Mouse (Mus musculus) erythroblast, adult 5-6 weeks (primary cell): Measurements from ENCODE around the gene Prpf40b. TPM values are rescaled to one million over a fixed set of nuclear protein-coding genes. Genes with fewer than 3 reads are reported as not detected.

Experiments used
- ATAC-seq: replicated peaks from 2 replicates; pipeline ENCODE4 v1.8.0; 2016; ENCODE audit warnings: moderate number of reproducible peaks, mild to moderate bottlenecking, moderate TSS enrichment, inconsistent platforms; ENCODE audit not compliant: poor library complexity, low FRiP score, severe bottlenecking
- total RNA-seq, 2 experiments: library from RNA; stranded (forward) in 1 of 2; stranded (reverse) in 1 of 2; fragments of 150-400 nt in 1 of 2; fragments of 200-764, 138-1000 nt in 1 of 2; gene quantifications; 2 replicates each; pipeline versions ENCODE4 v1.2.3 to v1.2.4; 2015 to 2017; ENCODE audit warnings: low replicate concordance in 2 of 2

Gene Prpf40b
- total RNA-seq, 2 experiments from 2014 or later: 1.4 TPM; not detected in 1

DNA sequence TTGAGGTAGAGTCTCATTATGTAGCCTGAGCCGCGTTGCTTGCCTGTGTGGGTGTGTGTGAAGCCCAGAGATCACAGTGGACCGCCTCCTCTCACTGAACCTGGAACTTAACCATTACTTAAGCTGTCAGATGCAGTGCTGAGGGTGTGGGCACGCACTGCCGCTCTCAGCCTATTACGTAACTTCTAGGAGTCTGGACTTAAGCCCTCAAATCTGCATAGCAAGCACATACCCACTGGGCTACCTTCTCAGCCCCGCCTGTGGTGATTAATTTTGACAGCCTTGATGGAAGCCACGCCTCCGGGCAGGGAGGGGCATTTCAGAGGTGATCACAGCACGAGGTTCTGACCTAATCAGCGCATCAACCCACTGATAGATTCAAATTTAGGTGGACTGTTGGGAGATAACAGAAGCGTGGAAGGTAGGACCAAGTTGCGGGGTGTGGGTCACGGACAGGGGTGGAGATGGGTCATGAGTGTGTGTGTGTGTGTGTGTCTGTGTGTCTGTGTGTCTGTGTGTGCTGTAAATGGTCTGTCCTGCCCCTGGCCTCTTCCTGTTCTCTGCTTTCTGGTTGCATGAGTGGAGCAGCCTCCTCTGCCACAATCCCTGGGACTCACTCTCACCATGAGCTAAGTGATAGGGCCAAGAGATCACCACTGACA, 10.2 kb upstream of the Prpf40b start:
- ATAC-seq: 0 out of 2 replicates have a peak, but pooled peaks have one; percentile 37

DNA sequence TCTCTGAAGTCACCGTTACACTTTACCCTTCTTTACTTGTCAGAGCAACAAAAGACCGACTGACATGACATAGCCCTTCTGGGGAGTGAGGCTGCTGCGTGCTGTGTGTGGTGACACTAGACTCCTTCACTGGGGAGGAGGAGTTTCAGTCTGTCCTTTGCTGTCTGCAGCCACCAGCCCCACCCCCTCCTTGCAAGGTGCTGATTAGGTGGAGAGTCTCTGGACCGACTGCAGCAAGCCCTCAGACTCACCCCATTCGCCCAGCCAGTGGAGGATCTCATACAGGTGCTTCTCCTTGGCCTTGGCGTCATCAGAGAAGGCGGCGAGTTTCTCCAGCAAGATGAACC, 9.7 kb upstream of the Prpf40b start:
- ATAC-seq: no peak

DNA sequence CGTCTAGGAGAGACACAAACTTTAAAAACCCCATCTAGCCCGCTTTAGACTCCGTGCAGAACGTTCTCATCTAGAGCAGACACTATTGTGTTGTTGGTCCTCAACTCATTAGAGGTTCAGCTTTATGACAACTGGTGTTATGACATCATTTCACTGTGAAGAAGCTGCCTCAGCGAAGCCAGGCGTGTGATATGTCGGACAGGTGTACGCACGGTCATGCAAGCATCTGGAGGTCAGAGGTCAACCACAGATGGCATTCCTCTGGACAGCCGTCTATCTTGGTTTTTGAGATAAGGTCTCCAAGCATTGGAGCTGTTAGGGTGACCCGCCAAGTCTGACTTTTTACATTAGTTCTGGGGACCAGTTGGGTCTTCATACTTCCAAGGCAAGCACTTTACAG, 4.3 kb upstream of the Prpf40b start:
- ATAC-seq: no peak

DNA sequence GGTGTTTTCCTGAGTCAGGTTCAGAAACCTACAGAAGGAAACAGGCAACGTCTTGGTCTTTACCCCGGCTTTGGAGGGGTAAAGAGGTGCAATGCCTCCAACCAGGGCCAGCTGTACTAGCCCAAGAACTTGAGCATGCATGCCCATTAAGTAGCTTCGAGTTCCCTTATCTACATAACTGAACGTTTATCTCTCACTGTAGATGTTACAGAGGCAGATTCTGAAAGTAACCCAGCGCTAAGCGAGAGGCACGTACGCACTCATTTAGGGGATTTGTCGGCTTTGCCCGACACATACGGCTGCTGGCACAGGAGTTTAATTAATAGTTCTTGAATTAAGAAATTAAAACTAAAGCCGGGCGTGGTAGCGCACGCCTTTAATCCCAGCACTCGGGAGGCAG, 600 bp upstream of the Prpf40b start:
- no peak for ATAC-seq

DNA sequence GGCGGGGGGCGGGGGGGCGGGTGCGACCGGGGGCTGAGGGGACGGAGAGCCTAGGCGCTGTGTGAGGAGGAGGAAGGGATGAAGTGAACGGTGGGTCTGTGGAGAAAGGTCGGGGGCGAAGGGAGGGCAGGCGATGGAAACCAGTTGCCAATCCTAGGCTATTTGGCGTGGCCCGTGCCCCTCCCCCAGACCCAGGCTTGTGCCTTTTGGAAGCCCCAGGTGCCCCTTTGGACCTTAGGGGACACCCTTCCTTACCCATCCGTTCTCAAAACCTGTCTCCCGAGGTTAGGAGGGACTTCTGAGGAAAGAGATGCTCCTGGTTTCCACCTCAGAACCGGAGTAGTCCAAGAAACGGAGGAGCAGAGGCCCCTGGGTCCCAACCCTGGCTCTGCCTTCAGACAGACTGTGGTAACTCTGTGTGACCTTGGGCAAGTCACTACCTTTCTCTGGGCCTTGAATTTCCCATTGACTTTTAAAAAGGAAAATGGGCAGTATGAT, 646 bp downstream of the Prpf40b start, which contains the start of gene Fam186b:
Fam186b (minus strand) TSS at position 405 of the 498 bp plus-strand sequence.
- no peak for ATAC-seq

DNA sequence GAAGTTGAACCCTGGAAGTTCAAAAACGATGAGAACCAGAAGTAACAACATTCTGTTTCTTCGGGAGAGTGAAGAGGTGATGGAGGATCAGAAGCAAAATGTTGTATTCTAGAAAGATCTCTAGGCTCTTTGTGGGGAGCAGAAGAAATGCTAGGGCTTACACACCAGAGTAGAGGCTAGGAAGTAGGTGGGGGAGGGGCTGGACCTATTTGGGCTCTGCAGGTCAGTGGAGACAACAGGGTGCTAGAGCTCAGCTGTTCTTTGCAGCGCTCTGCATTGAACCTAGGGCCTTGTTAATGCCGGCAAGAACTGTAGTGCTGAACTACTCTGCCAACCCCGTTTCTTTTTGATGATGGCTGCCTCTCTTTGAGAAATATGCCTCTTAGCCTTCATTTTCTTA, 1.3 kb downstream of the Prpf40b start:
- no peak for ATAC-seq

DNA sequence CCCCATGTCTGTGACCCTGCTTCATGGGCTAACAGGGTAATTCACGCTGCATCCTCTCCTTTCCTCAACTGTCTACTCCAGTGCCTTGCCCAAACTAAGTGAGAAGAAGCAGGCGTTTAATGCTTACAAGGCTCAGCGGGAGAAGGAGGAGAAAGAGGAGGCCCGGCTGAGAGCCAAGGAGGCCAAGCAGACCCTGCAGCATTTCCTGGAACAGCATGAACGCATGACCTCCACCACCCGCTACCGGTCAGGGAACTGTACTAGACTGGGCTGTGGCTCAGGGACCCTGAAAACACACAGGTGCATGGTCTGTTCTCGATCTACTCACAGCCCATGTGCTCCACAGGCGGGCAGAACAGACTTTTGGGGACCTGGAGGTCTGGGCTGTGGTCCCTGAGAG, 12.6 kb downstream of the Prpf40b start:
- no peak for ATAC-seq

DNA sequence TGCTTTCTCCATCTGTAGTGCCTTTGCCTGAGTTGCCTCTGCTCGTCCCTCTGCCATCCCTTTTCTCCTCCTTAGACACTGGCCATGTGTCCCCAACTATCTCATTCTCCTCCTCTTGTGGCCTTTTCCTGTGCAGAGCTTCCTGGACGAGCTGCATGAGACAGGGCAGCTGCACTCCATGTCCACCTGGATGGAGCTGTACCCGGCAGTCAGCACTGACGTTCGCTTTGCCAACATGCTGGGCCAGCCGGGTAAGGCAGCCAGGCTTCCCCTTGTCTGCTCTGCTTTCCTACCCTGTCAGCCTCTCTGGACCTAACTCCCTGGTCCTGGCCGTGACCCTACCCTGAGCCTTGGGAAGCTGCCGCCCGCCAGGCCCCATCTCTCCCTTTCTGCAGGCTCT, 14.7 kb downstream of the Prpf40b start:
- ATAC-seq: no peak

DNA sequence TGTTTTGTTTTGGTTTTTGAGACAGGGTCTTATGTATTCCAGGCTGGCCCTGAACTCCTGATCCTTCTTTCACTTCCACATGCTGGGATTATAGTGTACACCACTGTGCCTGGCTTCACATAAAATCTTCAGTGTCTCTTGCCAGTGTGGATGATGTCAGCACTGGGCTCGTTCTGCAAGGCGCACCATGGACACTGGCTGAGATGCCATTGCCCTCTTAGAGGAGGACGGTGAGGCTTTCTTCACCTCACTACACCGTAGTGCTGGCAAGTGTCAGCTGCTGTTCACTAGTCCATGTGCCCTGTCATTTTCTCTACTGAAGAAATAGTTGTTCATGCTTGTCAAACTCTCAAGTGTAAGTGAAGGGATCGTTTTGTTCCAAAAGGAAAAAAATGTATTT, 15.7 kb downstream of the Prpf40b start:
- no peak for ATAC-seq

DNA sequence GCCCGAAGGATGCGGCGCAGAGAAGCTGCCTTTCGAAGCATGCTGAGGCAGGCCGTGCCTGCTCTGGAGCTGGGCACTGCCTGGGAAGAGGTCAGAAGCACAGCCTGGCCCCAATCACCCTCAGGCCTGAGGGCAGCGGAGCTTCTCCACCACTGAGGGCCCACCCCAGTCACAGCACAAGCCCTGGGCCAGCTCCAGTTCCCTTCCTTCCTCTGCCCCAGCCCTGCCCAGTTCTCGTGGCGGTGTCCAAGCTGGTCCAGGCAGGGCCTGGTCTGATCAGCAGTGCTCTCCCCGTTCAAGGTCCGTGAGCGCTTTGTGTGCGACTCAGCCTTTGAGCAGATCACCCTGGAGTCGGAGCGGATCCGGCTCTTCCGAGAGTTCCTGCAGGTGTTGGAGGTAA, 20.0 kb downstream of the Prpf40b start:
- no peak for ATAC-seq

DNA sequence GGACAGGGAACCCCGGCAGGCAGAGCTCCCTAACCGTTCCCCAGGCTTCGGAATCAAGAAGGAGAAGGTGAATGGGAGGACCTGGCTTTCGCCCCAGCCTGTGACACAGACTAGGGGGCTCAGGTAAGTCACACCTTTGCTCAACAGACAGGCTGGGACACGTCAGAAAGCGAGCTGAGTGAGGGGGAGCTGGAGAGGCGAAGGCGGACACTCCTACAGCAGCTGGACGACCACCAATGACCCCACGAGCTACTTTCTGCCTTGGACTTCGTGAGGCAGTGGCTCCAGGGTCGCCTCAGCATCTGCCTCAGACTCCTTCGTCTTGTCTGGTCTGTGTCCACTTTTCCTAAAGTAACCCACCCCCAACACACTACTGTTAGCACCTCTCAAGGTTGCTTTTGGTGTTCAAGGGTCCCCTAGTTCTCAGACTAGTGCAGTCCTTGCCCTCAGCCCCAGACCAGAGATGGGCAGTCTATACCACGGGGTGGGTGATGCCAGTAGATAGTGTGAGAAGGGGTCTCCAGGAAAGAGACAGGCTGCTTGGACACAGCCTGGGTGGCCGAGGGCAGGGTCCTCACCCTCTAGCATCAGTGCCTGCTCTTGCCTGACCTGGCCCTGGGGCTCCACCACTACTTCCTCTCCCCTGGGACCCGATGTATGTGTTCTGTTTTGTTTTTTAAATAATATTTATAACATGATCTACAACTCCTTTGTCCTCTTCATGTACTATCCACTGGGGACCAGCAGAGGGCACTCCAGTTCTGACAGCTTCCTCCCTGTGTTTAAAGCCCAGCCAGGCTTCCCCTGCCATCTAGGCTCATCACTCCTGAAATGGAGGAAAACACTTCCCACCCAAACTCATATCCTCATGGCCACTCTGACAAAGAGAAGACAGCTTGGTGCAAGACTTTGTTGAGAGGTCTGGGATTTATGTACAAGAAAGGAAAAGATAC, 21.7 kb downstream of the Prpf40b start:
- no peak for ATAC-seq

DNA sequence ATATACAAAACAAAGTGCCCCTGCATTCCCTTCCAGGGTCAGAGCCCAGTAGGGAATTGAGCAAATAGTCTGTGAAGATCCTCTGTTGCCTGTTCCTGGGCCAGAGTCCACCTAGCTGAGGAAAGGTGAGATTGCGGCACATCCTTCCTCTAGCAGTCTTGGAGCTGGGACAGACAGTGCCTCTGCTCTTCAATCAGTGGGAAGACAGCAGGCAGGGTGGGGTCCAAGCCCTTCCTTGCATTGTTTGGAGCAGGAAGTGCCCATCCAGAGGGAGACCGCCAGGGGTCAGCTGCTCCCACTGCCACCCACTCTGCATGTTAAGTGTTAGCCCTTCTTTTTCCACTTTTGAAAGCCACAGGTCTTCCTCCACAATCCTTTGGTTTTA, 22.4 kb downstream of the Prpf40b start:
- ATAC-seq: no peak

DNA sequence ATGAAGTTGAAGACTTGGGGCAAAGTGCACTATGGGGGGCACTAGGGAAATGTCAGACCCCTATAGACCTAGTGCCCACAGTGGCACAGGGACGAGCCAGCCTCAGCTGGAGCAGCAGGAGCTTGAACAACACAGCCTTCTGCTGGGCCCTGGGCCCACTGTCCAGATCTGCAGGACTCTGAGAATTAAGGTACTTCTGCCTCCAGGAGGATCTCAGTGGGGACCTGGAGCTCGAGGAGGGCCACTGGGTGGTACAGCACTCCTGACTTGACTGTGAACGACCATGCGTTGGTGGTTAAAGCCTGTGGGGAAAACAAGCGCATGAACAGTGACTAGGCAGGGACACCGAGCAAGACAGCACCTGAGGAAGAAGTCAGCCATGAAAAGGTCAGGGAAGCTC, 23.2 kb downstream of the Prpf40b start:
- ATAC-seq: no peak

DNA sequence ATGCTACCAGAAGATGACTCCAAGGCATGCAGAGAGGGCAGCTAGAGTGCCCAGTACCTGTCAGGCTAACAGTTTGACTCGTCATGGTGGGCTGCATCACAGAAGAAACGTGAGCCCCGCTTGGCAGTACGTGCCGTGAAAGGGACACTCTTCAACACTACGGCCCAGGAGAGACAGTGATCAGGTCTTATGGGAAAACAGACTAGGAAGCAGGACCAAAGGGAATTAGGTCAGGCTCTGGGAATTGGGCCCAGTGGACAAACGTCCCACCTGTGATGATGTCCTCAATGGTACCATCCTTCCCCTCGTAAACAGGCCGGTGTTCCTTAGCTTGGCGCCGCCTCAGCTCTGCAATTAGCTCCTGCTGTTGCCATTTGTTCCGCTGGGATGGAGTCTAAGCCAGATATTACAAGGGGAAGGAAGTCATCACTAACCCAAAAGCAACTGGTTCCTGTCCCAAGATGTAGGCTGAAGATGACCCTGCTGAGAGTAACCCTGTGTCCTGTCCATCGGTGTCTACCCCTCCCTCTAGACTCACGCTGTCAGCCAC, 24.0 kb downstream of the Prpf40b start:
- ATAC-seq: no peak

DNA sequence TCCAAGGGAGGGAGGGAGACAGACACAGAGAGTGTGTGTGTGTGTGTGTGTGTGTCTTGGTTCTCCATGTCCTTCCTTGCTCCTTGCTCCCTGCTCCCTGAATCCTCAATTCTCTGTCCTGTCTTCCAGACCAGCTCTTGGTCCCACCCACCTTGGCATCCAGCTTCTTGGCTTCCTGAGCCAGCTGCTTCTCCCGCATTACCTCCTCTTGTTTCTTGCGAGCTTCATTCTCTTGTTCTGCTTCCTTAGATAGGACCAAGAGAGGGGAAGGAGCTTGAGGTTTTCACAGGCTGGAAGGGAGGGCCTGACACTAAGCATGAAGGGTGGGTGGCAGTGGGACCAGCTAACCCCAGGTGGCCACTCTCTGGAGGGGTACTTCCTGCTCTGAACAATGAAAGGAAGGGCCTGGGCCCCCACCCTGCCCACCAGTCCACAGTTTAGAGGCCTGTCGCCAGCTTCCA, 24.6 kb downstream of the Prpf40b start:
- ATAC-seq: no peak

DNA sequence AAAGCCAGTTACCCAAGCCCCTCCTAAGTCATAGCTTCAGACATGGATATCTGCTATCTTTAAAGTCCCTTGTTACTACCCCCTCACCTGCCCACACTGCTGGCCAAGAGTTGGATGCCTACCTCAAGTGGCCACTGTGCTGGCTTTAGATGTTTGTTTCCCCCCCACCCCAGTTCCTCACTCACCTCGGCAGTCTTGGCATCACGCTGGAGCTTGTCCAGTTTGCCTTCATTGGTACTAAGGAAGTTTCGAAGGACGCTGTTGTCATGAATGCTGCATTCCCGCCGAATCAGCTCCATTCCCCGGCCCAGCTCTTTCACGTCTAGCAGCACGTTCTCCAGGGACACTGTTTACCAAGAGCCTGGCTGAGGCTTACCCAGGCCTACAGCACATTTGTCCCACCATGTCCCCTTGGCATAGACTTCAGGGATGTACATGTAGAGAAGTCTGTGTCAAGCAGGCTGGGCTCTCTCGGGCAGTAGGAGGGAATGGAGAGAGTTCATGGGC, 25.3 kb downstream of the Prpf40b start:
- no peak for ATAC-seq

DNA sequence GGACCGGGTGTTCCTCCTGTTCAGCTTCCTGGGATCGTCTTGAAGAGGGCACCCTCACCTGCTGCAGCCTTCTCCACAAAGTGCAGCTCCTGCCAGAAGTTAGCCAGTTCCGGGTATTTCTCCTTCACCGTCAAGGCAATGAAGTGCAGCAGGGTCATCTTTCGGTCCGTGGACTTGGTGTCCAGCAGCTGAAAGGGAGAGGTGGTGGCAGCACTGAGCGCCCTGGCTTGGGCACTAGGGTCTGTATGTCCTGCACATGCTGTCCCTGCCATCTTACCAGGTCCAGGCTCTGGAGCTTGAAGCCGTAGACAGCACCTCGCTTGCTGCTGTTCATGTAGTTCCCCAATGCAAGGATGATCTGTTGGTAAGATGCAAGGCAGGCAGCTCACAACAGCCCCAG, 26.1 kb downstream of the Prpf40b start:
- ATAC-seq: no peak

DNA sequence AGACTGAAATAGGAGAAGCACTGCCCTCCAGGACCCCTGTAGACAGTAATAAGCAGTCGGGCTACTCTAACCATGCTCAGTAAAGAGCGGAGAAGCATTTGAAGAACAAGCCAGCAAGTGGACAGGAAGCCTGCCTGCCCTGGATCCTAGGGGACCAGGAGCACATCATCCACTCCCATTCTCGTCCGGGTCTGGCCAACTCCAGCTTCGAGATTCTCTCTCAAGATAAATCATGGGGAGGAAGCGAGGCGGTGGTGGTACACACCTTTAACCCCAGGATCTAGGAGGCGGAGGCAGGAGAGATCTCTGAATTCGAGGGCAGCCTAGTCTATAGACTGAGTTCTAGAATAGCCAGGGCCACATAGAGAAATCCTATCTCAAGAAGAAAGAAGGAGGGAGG, 29.3 kb downstream of the Prpf40b start:
- ATAC-seq: no peak

DNA sequence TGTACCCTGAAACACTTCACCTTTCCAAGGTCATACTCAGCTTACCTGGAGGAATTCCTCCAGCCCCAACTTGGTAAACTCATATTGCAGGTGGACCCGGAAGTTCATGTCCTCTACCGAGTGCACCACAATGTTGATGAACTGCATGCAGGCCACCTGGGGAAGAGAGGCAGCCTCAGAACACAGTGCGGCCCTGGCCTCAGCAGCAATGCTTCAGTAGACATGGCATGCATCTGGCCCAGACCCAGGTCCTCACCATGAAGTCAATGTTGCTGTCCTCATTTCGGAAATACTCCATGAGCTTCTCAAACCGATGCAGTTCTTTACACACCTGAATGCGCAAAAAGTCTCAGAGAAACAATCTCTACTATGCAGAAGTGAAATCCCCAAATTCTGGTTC, 30.7 kb downstream of the Prpf40b start:
- no peak for ATAC-seq

DNA sequence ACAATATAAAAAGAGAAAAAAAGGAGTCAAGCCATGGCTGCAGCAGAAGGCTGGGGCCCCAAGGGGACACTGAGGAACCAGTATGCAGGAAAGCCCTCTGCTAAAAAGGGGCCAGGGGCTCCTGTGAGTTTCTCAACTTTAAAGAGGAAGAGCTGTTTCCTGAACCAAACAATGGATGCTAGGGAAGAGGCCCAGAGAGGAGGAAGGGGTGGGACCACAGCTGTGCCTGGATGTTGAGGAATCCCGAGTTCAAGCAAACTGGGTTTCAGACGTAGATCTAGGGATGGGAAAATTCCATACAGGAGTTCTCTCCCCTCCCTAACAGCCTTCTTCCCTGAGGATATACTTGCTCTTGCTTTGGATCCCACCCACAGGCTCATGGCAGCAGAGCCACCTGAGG, 31.5 kb downstream of the Prpf40b start:
- no peak for ATAC-seq
